Mouse (Mus musculus) lung, postnatal 10 days (tissue): ENCODE measurements around the gene Elf3.
A peak's percentile ranks its signal among the peaks of the same experiment; 100 is the strongest.
"Not testable (repeated sequence)": the region's sequence is repeated elsewhere in the genome, so short reads cannot be mapped to it uniquely, and the experiment has no call there.

Source experiments
- DNase-seq: peaks from one replicate; pipeline ENCODE4 v3.0.0; 2021

Elf3 gene

GRCm38 (mm10) chr1:135258380-135259127 is at the start of gene Elf3:
Gene Elf3, minus strand, starts transcription at chr1:135258568.
- peak; percentile 83 for DNase-seq

- no peak for DNase-seq
Measured at GRCm38 (mm10) chr1:135290908-135291307, 32.5 kb upstream of the Elf3 start.

- peak; percentile 28 for DNase-seq
Measured at GRCm38 (mm10) chr1:135286311-135286710, 27.9 kb upstream of the Elf3 start.

GRCm38 (mm10) chr1:135283826-135284291 is 25.5 kb upstream of the Elf3 start, which contains the start of gene Rnpep:
Gene Rnpep, minus strand, starts transcription at chr1:135284084.
- DNase-seq, result peak; percentile 81

GRCm38 (mm10) chr1:135283287-135283825 is 25.0 kb upstream of the Elf3 start:
- peak; percentile 49 for DNase-seq

GRCm38 (mm10) chr1:135282536-135283286 is 24.3 kb upstream of the Elf3 start:
- DNase-seq, result peak; percentile 53

- no peak for DNase-seq
Measured at GRCm38 (mm10) chr1:135281841-135282240, 23.5 kb upstream of the Elf3 start.

GRCm38 (mm10) chr1:135280646-135281045 is 22.3 kb upstream of the Elf3 start:
- DNase-seq, result peak; percentile 90

GRCm38 (mm10) chr1:135271371-135271770 is 13.0 kb upstream of the Elf3 start:
- DNase-seq, result no peak

GRCm38 (mm10) chr1:135267663-135268446 is 9.5 kb upstream of the Elf3 start:
- DNase-seq, result no peak

GRCm38 (mm10) chr1:135265834-135266233 is 7.5 kb upstream of the Elf3 start:
- no peak for DNase-seq

- no peak for DNase-seq
Measured at GRCm38 (mm10) chr1:135263316-135263715, 4.9 kb upstream of the Elf3 start.

GRCm38 (mm10) chr1:135262329-135262728 is 4.0 kb upstream of the Elf3 start:
- no peak for DNase-seq

GRCm38 (mm10) chr1:135260931-135261330 is 2.6 kb upstream of the Elf3 start:
- peak; percentile 71 for DNase-seq

- peak; percentile 91 for DNase-seq
Measured at GRCm38 (mm10) chr1:135259128-135259436, 714 bp upstream of the Elf3 start.

GRCm38 (mm10) chr1:135256299-135256698 is 2.1 kb downstream of the Elf3 start:
- DNase-seq, result peak; percentile 81

GRCm38 (mm10) chr1:135252854-135253253 is 5.5 kb downstream of the Elf3 start:
- DNase-seq, result peak; percentile 51

- no peak for DNase-seq
Measured at GRCm38 (mm10) chr1:135251405-135251804, 7.0 kb downstream of the Elf3 start.

- no peak for DNase-seq
Measured at GRCm38 (mm10) chr1:135250706-135251105, 7.7 kb downstream of the Elf3 start.

GRCm38 (mm10) chr1:135248434-135248850 is 9.9 kb downstream of the Elf3 start:
- peak; percentile 84 for DNase-seq

GRCm38 (mm10) chr1:135244014-135244413 is 14.4 kb downstream of the Elf3 start:
- DNase-seq, result no peak

GRCm38 (mm10) chr1:135240206-135240605 is 18.2 kb downstream of the Elf3 start:
- DNase-seq, result not testable (repeated sequence)
